Mouse (Mus musculus): Measurements from ENCODE around the gene Zfp101.

Zfp101 gene

DNA sequence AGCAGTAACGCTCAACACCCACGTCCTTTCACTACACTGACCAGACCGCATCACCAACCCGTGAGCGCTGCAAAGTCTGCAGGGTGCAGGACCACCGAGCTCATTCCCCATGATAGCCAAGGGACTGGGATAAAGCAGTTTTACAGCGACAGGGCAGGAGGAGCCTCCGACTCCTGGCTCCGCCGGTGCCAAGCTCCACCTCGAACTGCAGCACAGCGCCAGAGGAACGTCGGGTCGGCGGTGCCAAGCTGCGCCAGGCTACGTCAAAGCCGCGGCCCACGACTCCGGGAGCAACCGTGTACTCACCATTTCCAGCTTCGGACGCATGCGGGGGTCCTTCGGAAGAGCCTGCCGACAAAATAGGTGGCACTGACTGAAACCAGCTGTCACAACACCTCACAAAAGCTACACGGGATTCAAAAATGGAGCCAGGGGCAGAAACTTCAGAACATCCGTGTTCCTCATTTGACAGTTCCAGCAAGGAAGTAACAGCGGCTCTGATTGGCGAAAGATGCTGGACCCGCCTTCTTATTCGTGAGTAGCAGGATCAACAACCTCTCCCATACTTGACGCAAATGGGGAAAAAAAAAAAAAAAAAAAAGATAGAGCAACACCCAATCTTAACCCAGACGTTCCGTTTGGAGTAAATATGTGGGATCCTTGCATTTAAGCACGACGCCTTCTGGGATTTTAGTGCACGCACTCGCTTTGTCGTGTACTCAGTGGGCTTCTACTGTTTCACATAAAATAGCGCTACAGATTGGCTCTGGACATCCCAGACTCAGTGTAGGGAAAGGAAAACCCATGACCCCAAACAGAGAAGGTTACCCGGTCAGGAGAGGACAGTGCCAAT is at the start of gene Zfp101:
Gene Zfp101, minus strand, starts transcription at position 460 of the 853 bp plus-strand sequence.
- DNase-seq (ENCODE audit: low spot score): peak; percentile 93

DNA sequence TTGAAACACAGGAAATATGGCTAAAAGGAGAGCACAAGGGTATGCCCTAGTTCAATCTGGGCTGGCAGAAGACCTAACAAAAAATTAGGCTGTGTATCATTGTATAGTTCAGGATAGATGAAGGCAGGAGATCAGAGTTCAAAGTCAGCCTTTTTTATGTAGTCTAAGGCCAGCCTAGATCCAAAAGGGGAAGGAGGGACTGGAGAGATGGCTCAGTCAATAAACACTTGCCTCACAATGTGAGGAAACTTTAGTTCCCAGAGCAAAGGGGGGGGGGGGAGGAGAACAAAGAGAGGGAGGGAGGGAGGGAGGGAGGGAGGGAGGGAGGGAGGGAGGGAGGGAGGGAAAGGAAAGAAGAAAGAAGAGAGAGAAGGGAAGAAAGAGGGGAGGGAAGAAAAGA is 46.7 kb upstream of the Zfp101 start:
- no peak for DNase-seq (ENCODE audit: low spot score)

DNA sequence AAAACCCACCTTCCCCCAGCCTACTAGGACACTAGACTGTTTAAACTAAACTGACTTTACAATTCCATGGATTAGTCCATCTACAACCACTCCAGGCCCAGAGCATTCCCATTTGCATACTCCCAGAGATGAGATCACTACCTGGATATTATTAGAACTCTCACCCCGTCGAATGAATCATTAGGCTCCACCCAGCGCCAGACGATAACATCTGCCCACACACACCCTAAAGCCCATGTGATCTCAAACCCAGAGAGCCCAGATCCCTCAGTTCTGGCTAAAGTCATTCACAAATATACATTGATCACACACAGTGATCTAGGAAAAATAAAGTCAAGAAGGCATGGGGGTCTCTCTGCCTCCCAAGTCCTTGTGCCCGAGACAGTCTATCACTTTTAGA is 45.5 kb upstream of the Zfp101 start:
- no peak for DNase-seq (ENCODE audit: low spot score)

DNA sequence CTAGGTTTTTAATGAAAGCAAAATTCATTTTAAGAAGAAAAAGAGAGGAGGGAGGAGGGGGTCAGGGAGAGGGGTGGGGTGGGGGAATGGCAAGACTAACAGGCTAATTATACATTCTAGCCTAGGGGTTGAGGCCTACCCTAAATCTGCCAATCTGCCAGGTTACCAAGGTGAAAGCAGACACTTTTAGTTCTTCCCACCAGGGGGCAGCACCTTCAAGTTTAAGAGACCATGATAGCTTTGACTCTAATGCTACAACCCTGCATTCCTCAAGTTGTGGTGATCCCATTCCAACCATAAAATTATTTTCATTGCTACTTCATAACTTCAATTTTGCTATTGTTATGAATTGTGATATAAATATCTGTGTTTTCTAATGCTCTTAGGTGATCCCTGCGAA is 44.7 kb upstream of the Zfp101 start:
- DNase-seq (ENCODE audit: low spot score): peak; percentile 67

DNA sequence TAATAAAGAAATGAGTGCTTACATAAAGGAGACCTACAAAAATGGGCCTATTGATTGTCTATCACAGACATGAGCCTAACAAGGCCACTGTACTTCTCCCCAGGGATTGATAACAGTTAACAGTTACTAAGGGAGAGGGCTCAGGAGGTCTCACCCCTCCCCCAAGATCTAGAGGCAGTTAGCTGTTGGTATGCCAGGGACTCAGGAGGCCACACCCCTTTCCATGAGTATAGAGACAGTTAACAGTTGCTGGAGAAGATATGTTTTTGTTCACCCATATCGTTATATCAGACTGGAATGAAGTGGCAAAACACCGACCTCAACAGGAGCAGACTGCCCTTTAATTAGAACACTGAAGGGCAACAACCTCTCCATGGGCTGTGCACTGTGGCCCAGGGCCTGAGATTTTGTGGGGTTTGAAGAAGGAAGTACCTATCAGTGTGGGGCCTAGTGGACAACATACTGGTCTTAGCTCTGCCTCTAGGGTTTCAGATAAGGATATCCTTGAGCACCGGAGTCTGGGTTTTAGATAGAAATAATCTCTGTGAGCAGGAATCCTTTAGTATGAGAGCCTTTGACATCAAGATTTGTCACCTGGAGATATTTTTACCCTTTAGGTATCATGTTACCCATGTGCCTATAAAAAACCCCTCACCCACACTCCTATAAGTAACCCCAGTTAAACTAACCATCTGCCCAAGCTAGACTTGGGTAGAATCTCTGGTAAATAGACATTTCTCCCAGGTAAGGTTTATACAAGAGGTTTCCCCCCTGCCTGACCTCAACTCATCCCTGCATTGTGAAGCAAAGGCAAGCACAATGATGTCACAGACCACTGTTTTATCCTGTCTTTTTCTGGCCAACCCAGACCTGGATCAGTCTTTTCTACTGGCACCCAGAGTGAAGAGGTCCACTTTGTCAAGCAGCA is 37.8 kb upstream of the Zfp101 start, which contains the start of gene Actl9:
Gene Actl9, plus strand, starts transcription at position 878 of the 928 bp plus-strand sequence.
- DNase-seq (ENCODE audit: low spot score): no peak

DNA sequence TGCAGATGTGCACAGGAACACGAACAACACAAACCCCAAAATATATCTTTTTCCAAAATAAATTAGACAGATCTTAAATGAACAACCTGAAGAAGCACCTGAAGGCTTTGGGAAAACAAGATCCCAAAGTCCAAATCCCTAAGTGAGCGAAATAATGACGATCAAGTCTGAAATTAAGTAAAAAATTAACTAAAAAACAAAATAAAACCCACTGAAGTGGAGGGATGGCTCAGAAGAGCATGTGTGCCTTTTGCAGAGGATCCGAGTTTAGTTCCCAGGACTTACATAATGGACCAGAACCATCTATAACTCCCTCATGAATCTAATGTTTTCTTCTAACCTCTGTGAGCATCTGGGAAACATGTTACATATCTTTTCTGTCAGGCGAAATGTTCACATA is 2.2 kb downstream of the Zfp101 start:
- no peak for DNase-seq (ENCODE audit: low spot score)

DNA sequence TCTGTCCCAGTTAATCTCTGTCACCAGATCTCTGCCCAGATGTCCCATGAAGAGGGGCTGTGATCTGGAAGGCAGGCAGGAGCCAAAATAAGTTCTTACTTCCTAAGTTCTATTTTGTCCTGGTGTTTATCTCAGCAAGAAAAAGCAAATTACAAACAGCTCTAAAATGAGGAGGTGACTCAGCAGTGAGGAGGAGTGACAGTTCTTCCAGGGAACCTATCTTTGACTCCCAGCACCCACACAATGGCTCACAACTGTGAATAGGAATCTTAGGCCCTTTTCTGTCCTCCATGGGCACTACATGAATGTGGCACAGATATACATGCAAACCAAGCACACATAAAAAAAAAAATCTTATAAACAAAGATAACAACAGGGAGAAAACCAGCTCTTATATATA is 8.7 kb downstream of the Zfp101 start:
- DNase-seq (ENCODE audit: low spot score): no peak

DNA sequence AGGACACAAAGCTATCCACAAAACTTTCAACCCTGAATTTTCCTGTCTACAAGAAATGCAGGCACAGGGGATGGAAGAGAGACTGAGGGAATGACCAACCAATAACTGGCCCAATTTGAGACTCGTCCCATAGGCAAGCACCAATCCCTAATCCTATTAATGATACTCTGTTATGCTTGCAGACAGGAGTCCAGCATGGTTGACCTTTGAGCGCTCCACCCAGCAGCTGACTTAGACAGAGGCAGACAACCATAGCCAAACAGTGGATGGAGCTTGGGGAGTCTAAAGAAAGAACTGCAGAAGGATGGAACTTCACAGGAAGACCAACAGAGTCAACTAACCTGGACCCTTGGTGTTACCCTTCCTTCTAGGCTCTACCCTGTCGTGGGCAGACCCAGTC is 21.6 kb downstream of the Zfp101 start:
- DNase-seq (ENCODE audit: low spot score): no peak

DNA sequence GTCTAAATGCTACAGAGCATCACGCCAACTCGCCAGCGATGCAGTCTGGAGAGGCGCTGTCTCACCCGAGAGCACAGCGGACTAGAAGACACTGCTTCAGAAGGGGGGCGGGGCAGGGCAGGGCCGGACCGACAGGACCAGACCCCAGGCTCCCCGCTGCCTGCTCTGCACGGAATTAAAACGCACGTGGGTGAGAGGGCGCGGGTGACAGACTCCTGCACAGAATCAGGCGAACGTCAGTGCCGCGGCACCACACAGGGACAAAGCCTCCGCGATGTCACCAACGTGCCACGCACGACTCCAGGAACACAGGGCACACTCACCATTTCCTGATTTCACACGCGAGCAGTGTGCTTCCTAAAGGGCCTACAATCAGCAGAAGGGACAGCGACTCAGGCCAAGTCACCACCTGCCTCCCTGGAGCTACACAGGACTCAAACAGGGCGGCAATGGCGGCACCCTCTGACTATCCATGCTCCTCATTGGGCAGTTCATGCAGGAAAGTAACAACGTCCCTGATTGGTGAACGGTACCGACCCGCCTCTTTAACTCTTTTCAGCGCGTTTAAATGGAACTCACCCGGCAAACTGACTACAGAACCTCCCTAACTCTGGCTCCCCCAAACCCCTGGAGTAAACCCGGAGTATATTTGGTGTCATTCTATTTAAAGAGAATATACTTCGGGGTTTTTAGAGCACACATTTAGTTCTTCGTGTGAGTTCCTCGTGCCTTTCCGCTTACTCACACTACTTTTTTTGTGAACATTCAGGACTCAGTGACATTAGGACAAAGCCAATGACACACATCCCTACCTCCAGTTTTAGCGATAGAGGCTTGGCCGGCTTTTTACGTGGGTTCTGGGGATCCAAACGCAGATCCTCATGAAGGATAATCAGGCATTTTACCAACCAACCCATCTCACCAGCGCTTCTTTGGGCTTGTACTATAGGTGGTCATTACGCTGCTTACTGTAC is 35.7 kb downstream of the Zfp101 start, which contains the start of gene Zfp81:
Gene Zfp81, minus strand, starts transcription at position 468 of the 974 bp plus-strand sequence.
- DNase-seq (ENCODE audit: low spot score): peak; percentile 89

DNA sequence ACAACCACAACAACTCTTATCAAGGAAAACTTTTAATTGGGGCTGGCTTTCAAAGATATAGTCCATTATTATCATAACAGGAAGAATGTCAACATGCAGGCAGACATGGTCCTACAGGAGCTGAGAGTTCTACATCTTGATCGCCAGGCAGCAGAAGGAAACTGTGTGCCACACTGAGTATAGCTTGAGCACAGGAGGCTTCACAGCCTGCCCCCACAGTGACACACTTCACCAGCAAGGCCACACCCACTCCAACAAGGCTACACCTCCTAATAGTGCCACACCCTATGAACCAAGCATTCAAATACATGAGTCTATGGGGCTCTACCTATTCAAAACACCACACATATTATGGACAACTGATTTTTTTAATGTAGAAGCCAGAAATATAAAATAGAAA is 41.5 kb downstream of the Zfp101 start:
- peak; percentile 15 for DNase-seq (ENCODE audit: low spot score)
